Mouse (Mus musculus) CH12.LX (cell line): ENCODE results near the gene Tcf7l1.

Experiments used
- CHD2 ChIP-seq: IDR thresholded peaks from 2 replicates; pipeline ENCODE4 v1.6.1; 2011; ENCODE audit warnings: low read length, improper control_type of control experiment
- CTCF ChIP-seq, 2 experiments: IDR thresholded peaks in 1 of 2; conservative IDR thresholded peaks in 1 of 2; 2 replicates each; pipeline ENCODE4 v1.5.1; 2011 to 2012; ENCODE audit warnings: low read depth in 2 of 2, low read length in 2 of 2, improper control_type of control experiment in 1 of 2, inconsistent platforms in 1 of 2, mild to moderate bottlenecking in 1 of 2, moderate library complexity in 1 of 2
- EP300 ChIP-seq: IDR thresholded peaks from 2 replicates; pipeline ENCODE4 v1.6.1; 2011; ENCODE audit warnings: low read length, improper control_type of control experiment
- POLR2A ChIP-seq: IDR thresholded peaks from 2 replicates; pipeline ENCODE4 v1.6.1; 2011; ENCODE audit warnings: low read depth, mild to moderate bottlenecking, improper control_type of control experiment, low read length
- POLR2AphosphoS2 ChIP-seq: IDR thresholded peaks from 2 replicates; pipeline ENCODE4 v1.6.1; 2011; ENCODE audit warnings: low read depth, low read length, improper control_type of control experiment
- RAD21 ChIP-seq: IDR thresholded peaks from 2 replicates; pipeline ENCODE4 v1.6.1; 2011; ENCODE audit warnings: low read depth, mild to moderate bottlenecking, low read length, improper control_type of control experiment, moderate library complexity
- RCOR1 ChIP-seq: conservative IDR thresholded peaks from 2 replicates; pipeline ENCODE4 v1.6.1; 2012; ENCODE audit warnings: low read depth, mild to moderate bottlenecking, inconsistent platforms, low read length, improper control_type of control experiment
- SMC3 ChIP-seq: IDR thresholded peaks from 2 replicates; pipeline ENCODE4 v1.6.1; 2011; ENCODE audit warnings: low read depth, low read length, improper control_type of control experiment
- USF2 ChIP-seq: conservative IDR thresholded peaks from 2 replicates; pipeline ENCODE4 v1.6.1; 2011; ENCODE audit warnings: low read depth, low read length, improper control_type of control experiment
- ZC3H11A ChIP-seq: IDR thresholded peaks from 2 replicates; pipeline ENCODE4 v1.6.1; 2012; ENCODE audit warnings: low read depth, mild to moderate bottlenecking, inconsistent platforms, low read length, improper control_type of control experiment
- ZMIZ1 ChIP-seq: IDR thresholded peaks from 2 replicates; pipeline ENCODE4 v1.6.1; 2012; ENCODE audit warnings: low read depth, mild to moderate bottlenecking, inconsistent platforms, low read length, improper control_type of control experiment

DNA sequence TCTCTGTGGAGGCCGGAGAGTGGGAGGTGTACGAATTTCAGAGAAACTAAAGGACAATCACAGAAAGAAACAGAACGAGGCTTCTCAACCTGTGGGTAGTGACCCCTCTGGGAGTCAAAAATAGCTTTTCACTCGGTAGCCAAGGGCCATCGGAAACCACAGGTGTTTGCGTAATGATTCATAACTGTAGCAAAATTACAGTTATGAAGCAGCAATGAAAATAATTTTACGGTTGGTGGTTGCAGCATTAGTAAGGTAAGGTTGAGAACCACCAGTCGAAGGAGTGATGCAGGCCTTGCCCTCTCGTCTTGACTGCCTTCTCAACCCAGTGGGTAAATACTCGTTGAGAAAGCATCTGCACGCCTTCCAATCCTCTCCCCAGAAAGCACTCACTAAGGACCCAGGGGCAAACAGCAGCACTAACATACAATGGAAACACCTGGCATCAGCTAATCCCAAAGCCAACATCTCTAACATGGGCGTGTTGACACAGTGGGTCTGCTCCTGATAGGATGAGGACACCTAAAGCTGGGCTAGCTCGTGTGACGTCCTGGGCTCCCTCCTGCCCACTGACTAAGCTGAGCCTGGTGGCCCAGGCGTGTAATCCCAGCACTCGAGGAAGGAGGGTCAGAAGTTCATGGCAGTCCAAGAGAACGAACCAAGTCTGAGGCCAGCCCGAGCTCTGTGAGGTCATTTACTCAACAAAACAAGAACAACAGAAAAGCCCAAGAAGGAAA lies 147.7 kb downstream of the Tcf7l1 start:
- TF ChIP-seq ZMIZ1, result no peak
- TF ChIP-seq CTCF (conservative IDR thresholded peaks at IDR 0.05 in 1 of 2, IDR thresholded peaks at IDR 0.05 in 1 of 2; ENCODE audit: low read depth in 2 of 2, low read length in 2 of 2), result no peak
- TF ChIP-seq POLR2A, result no peak
- TF ChIP-seq ZC3H11A, result no peak
- TF ChIP-seq POLR2AphosphoS2, result no peak
- no peak for TF ChIP-seq CHD2
- TF ChIP-seq SMC3, result no peak
- no peak for TF ChIP-seq EP300
- TF ChIP-seq RCOR1, result no peak
- no peak for TF ChIP-seq RAD21
- no peak for TF ChIP-seq USF2
